Mouse (Mus musculus): ENCODE measurements at regions not wholly inside any gene's neighbourhood (a gene's known extent, or its start where the extent isn't known, plus 50 kb on each side); places are given as distances from the start of the nearest gene placed in this dataset.

DNA sequence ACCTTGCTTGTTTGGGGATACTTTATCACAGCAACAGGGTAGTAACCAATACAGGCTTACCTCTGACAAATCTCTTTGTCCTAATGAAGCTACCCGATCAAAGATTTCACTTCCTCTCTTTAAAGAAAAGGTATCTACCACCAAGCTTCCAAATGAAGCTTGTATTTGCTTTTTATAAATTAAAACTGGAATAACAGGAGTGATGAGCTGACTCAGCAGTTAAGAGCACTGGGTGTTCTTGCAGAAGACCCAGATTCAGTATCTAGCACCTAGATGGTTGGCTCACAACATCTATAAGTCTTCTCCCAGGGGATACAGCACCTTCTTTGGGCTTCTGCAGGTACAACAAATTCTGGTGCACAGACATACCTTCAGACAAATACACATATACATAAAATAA lies 453.2 kb downstream of the Ebf1 start:
- TF ChIP-seq CTCF (IDR thresholded peaks at IDR 0.05; ENCODE audit: borderline replicate concordance, control insufficient read depth, extremely low read depth, insufficient read depth, low read length, poor library complexity) (no peak), POLR2A (IDR thresholded peaks at IDR 0.05; ENCODE audit: control insufficient read depth, extremely low read depth, insufficient read depth, low read length, poor library complexity) (no peak)

All from thymus, adult 2 months (tissue).